16 mouse cellular contexts compared by ENCODE assay signal in the genomic region with DNA sequence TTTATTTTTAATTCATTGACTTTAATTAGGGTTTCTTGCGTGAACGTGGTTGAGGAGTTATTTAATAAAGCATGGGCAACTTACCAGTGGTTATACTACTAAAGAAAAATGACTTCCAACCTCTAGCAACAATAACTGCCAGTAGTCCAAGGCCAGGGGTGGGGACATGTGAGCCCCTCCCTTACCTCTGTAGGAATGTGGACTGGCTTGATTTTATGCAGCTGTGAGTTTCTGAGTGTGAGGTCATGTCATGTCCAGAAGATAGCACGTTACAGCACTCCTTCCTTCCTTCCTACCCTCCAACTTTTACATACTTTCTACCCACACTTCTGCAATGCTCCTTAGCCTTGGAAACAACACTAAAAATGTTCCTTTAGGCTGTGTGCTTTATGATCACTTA.
"Had no signal": no experiment of that assay in that cellular context is flagged by ENCODE, and none has a peak within 500 bp of the region (broad histone marks: within the 10 kb centered on the region; RNA-seq: fewer than 3 reads in every experiment).

No protein-coding gene starts in this region.

- H3K27me3 ChIP-seq: limb, embryonic 13.5 days; liver, embryonic 12.5 days; liver, embryonic 15.5 days had no signal

- H3K27ac ChIP-seq: kidney, postnatal 0 days; layer of hippocampus, adult 2 months; limb, embryonic 10.5 days; limb, embryonic 13.5 days; liver, embryonic 12.5 days; liver, embryonic 15.5 days had no signal

- ATAC-seq: liver, embryonic 12.5 days had no signal

- H3K36me3 ChIP-seq: limb, embryonic 10.5 days; limb, embryonic 13.5 days; liver, embryonic 12.5 days; liver, embryonic 15.5 days had no signal

- H3K9me3 ChIP-seq: limb, embryonic 10.5 days; limb, embryonic 13.5 days; liver, embryonic 12.5 days; liver, embryonic 15.5 days had no signal

- H3K4me3 ChIP-seq: layer of hippocampus, adult 2 months; limb, embryonic 10.5 days; limb, embryonic 13.5 days; liver, embryonic 12.5 days; liver, embryonic 15.5 days had no signal

- H3K9ac ChIP-seq: limb, embryonic 13.5 days; liver, embryonic 12.5 days; liver, embryonic 15.5 days had no signal

- H3K4me1 ChIP-seq: limb, embryonic 10.5 days; limb, embryonic 13.5 days; liver, embryonic 15.5 days had no signal

- H3K4me2 ChIP-seq: limb, embryonic 13.5 days; liver, embryonic 12.5 days; liver, embryonic 15.5 days; midbrain, embryonic 11.5 days had no signal

- DNase-seq: kidney, postnatal 25 days; layer of hippocampus, adult 9-11 months; liver; lung, adult 2 months; lung, postnatal 10 days; lung, postnatal 4 days; midbrain, embryonic 14.5 days; thymus, adult 18-20 months; thymus, postnatal 36 days had no signal
